Mouse (Mus musculus): Measurements from ENCODE around the gene Ccne1. TPM values are rescaled to one million over a fixed set of nuclear protein-coding genes. Genes with fewer than 3 reads are reported as not detected.

Gene Ccne1
- 10 to 100 TPM; 20.0 to 21.8 TPM for total RNA-seq (2021)
- long read RNA-seq, experiment 1, transcript Ccne1-201 (12 exons, 2,000 nt): major isoform, 19 of 24 reads
- long read RNA-seq, experiment 1, partial matches to known transcripts: 1 of 24 reads
- long read RNA-seq, experiment 1, other reads (novel, unspliced or antisense): 4 of 24 reads
- long read RNA-seq, experiment 2, transcript Ccne1-201 (12 exons, 2,000 nt): major isoform, 17 of 19 reads
- long read RNA-seq, experiment 2, partial matches to known transcripts: 1 of 19 reads
- long read RNA-seq, experiment 2, other reads (novel, unspliced or antisense): 1 of 19 reads

DNA sequence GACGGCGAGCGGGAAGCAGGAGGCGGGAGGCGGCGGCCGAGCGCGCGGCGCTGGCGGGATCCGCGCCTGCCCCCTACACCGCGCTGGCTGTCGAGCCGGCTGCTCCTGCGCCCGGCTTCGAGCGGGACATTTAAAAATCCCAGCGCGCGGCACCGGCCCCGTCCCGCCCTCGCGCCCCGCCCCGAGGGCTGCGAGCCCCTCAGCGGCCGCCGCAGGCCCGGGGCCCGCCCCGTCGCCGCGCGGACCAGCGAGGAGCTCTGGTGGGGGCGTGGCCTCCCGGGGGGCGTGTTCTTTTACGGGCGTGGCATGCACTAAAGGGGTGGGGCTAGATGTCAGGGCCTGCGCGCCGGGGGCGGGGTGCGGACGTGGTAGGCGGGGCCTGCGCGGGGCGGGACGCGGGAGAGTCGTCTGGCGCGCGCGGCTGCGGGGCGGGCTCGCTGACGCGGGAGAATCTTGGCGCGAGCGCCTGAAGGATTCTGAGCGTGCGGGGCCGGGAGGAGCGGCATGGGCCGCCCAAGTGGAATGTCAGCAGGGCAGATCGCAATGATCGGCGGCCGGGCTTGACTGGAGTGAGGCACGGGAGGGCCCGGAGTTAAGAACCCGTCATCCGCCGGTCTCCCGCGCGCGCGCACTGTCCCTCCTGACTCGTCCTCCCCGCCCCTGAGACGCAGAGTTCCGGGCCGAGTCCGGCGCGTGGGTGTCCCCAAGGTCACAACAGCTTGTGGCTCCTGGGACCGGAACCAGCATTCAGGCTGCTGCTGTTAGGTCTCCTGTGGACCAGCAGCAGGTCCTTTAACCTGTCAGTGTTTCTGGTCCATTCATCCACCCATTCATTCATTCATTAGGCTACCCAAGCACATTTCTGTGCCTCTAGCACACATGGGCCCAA lies at the start of gene Ccne1:
TSS of gene Ccne1 (minus strand) at position 164 of the 889 bp plus-strand sequence.
- Histone ChIP-seq H3K4me3 (peak within 1 kb of the TSS; percentile 86), H3K27ac (peak within 1 kb of the TSS; percentile 76)
- DNase-seq (ENCODE audit: extremely low spot score in 1 of 2, low spot score in 2 of 2): peak; percentile 99 to 100
- intact Hi-C loops (cut with DNase I): loop anchor here (1.0 to 2.0 kb wide), 2 partner anchors 22 to 47 kb away; no protein-coding TSS in a partner anchor
- TF ChIP-seq CTCF (IDR thresholded peaks at IDR 0.05): no peak; the same call in 1 of the 2 replicates

DNA sequence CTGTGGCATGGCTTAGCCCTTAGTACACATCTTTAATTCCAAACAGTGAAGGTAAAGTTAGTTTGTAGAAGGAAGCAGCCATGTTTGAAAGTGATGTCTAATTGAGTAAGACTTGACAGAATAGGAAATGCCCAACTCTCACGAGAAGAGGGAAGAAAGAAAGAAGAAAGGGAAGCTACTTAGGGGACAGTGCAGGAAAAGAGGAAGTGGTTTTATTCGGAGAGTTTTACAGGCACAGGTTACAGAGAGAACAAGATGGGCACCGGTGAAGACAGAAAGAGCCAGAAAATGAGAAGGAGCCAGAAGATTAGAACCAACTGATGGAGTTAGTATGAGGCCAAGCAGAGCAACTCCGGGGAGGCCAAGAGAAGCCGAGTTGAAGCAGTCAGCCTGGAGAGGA lies 48.5 kb upstream of the Ccne1 start:
- intact Hi-C loops (cut with DNase I): loop anchor here (5.0 kb wide), 1 partner anchor 779 kb away; no protein-coding TSS in a partner anchor
- no peak for DNase-seq (ENCODE audit: extremely low spot score in 1 of 2, low spot score in 2 of 2)
- H3K27ac ChIP-seq: no peak overlapping the region
- no peak for TF ChIP-seq CTCF (IDR thresholded peaks at IDR 0.05)
- no peak overlapping the region for H3K4me3 ChIP-seq

- Histone ChIP-seq H3K27ac (no peak overlapping the region), H3K4me3 (no peak overlapping the region)
- intact Hi-C loops (cut with DNase I): no loop called here
- TF ChIP-seq CTCF (IDR thresholded peaks at IDR 0.05): no peak
- no peak for DNase-seq (ENCODE audit: extremely low spot score in 1 of 2, low spot score in 2 of 2)
Observed at GRCm38 (mm10) chr7:38152571-38152970, 45.2 kb upstream of the Ccne1 start.

GRCm38 (mm10) chr7:38151706-38152312 lies 44.5 kb upstream of the Ccne1 start:
- no peak overlapping the region for H3K27ac ChIP-seq
- H3K4me3 ChIP-seq: no peak overlapping the region
- intact Hi-C loops (cut with DNase I): no loop called here
- TF ChIP-seq CTCF (IDR thresholded peaks at IDR 0.05): no peak; the same call in 1 of the 2 replicates
- DNase-seq (ENCODE audit: extremely low spot score in 1 of 2, low spot score in 2 of 2): no peak

DNA sequence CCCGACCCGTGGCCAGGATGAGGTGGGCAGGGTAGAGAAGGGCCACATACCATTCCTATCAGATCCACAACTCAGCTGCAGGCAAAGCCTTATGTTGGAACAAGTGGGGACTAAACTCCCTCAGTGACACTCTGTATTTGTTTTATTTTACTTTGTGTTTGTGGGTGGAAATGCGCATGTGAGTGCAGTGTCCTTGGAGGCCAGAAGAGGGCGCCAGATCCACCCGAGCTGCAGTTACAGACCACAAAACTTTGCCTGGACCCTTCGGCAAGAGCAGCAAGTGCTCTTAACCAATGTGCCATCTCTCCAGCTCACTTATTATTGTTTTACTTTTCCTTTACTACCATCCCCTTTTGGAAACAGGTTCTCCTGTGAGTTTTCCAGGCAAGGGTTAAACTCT lies 40.1 kb upstream of the Ccne1 start:
- peak; percentile 14 for TF ChIP-seq CTCF (IDR thresholded peaks at IDR 0.05)
- H3K4me3 ChIP-seq: no peak overlapping the region
- intact Hi-C loops (cut with DNase I): no loop called here
- no peak for DNase-seq (ENCODE audit: extremely low spot score in 1 of 2, low spot score in 2 of 2)
- H3K27ac ChIP-seq: no peak overlapping the region

GRCm38 (mm10) chr7:38141747-38142545 lies 34.6 kb upstream of the Ccne1 start:
- intact Hi-C loops (cut with DNase I): loop anchor here (2.0 to 5.0 kb wide), 3 partner anchors 25 to 770 kb away; no protein-coding TSS in a partner anchor
- Histone ChIP-seq H3K4me3 (no peak overlapping the region), H3K27ac (no peak overlapping the region)
- peak; percentile 78 to 89 for DNase-seq (ENCODE audit: extremely low spot score in 1 of 2, low spot score in 2 of 2)
- TF ChIP-seq CTCF (IDR thresholded peaks at IDR 0.05): peak; percentile 94

DNA sequence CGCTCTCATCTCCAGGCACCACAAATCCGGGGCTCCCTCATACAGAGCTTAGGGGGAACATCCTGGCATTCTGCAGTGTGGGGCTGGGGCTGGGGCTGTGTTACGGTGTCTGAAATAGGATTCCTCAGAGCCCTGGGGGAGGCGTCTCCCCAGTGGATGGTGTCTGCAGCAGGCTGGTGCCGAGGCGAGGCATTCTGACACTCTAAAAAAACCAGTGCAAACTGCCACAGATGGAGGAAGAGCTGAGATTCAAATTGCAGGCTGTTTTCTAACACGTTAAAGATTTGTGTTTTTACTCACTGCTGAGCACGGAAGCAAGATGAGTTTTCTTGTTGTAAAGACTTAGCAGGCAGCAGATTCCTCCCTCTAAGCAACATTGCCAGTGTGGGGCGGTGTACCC lies 33.0 kb upstream of the Ccne1 start:
- intact Hi-C loops (cut with DNase I): loop anchor here (2.0 to 5.0 kb wide), 2 partner anchors 80 to 768 kb away; no protein-coding TSS in a partner anchor
- no peak for TF ChIP-seq CTCF (IDR thresholded peaks at IDR 0.05)

GRCm38 (mm10) chr7:38134471-38134870 lies 27.1 kb upstream of the Ccne1 start:
- Histone ChIP-seq H3K4me3 (no peak overlapping the region), H3K27ac (no peak overlapping the region)
- intact Hi-C loops (cut with DNase I): no loop called here
- DNase-seq (ENCODE audit: extremely low spot score in 1 of 2, low spot score in 2 of 2): no peak
- TF ChIP-seq CTCF (IDR thresholded peaks at IDR 0.05): no peak

More for the DNA sequence above, 33.0 kb upstream of the Ccne1 start:
- DNase-seq (ENCODE audit: extremely low spot score in 1 of 2, low spot score in 2 of 2): peak; percentile 50 to 54
- no peak overlapping the region; the same call in 1 of the 2 replicates for H3K27ac ChIP-seq
- no peak overlapping the region for H3K4me3 ChIP-seq

- Histone ChIP-seq H3K27ac (no peak overlapping the region), H3K4me3 (no peak overlapping the region)
- TF ChIP-seq CTCF (IDR thresholded peaks at IDR 0.05): peak; percentile 66
- intact Hi-C loops (cut with DNase I): loop anchor here (2.0 kb wide), 1 partner anchor 70 kb away; no protein-coding TSS in a partner anchor
- peak in 1 of 2 experiments; percentile 31 for DNase-seq (ENCODE audit: extremely low spot score in 1 of 2, low spot score in 2 of 2)
Observed at GRCm38 (mm10) chr7:38131186-38131585, 23.9 kb upstream of the Ccne1 start.

GRCm38 (mm10) chr7:38129986-38130729 lies 22.8 kb upstream of the Ccne1 start:
- DNase-seq (ENCODE audit: extremely low spot score in 1 of 2, low spot score in 2 of 2): no peak
- intact Hi-C loops (cut with DNase I): loop anchor here (2.0 kb wide), 1 partner anchor 69 kb away; no protein-coding TSS in a partner anchor
- Histone ChIP-seq H3K4me3 (no peak overlapping the region), H3K27ac (no peak overlapping the region)
- TF ChIP-seq CTCF (IDR thresholded peaks at IDR 0.05): no peak

All from left cerebral cortex, adult 2 months (tissue).